Mouse (Mus musculus): ENCODE measurements around the gene Gm11541.

- TF ChIP-seq POLR2A (IDR thresholded peaks at IDR 0.05; ENCODE audit: borderline replicate concordance, extremely low read depth, insufficient read depth, insufficient read length, poor library complexity, severe bottlenecking) (no peak), CTCF (IDR thresholded peaks at IDR 0.05; ENCODE audit: borderline replicate concordance, extremely low read depth, insufficient read depth, insufficient read length) (no peak)
These were observed 2.7 kb downstream of the Gm11541 start for GRCm38 (mm10) chr11:94701401-94702215.
